Mouse (Mus musculus) myocyte (in vitro differentiated cells): ENCODE data around the gene Mob2. TPM values are rescaled to one million over a fixed set of nuclear protein-coding genes. Genes with fewer than 3 reads are reported as not detected.

ENCODE experiments used
- H3K27me3 ChIP-seq: one replicate; pipeline ENCODE4 v1.6.1; 2011; ENCODE audit not compliant: control insufficient read depth, insufficient read depth, insufficient read length
- H3K36me3 ChIP-seq: one replicate; pipeline ENCODE4 v1.6.1; 2011; ENCODE audit not compliant: control insufficient read depth, insufficient read depth
- H3K4me2 ChIP-seq: one replicate; pipeline ENCODE4 v1.6.1; 2011; ENCODE audit warnings: low read depth, control low read depth
- H3K4me3 ChIP-seq: one replicate; pipeline ENCODE4 v1.5.1; 2011; ENCODE audit warnings: mild to moderate bottlenecking, control low read depth, moderate library complexity
- H3K79me2 ChIP-seq: one replicate; pipeline ENCODE4 v1.6.1; 2011; ENCODE audit not compliant: control insufficient read depth, insufficient read depth
- H3ac ChIP-seq: one replicate; pipeline ENCODE4 v1.6.1; 2011; ENCODE audit not compliant: control insufficient read depth, insufficient read length
- CEBPB ChIP-seq: IDR thresholded peaks from 2 replicates; pipeline ENCODE4 v1.6.1; 2011; ENCODE audit warnings: mild to moderate bottlenecking, moderate library complexity; ENCODE audit not compliant: poor library complexity, insufficient read depth, severe bottlenecking
- E2F4 ChIP-seq: IDR thresholded peaks from one replicate; pipeline ENCODE4 v1.6.1; 2011; ENCODE audit warnings: mild to moderate bottlenecking, control low read depth, moderate library complexity; ENCODE audit not compliant: insufficient read depth
- MAX ChIP-seq: IDR thresholded peaks from one replicate; pipeline ENCODE4 v1.6.1; 2011; ENCODE audit warnings: low read depth, mild to moderate bottlenecking, control low read depth
- MYOD1 ChIP-seq, 3 experiments: IDR thresholded peaks; one replicate each; pipeline ENCODE4 v1.6.1; 2011; ENCODE audit warnings: control low read depth in 2 of 3, low read depth in 2 of 3, mild to moderate bottlenecking in 2 of 3, moderate library complexity in 1 of 3; ENCODE audit not compliant: insufficient read length in 2 of 3, control insufficient read depth in 1 of 3
- MYOG ChIP-seq, 3 experiments: IDR thresholded peaks; one replicate each; pipeline ENCODE4 v1.6.1; 2011; ENCODE audit warnings: control low read depth in 2 of 3, low read depth in 2 of 3, mild to moderate bottlenecking in 2 of 3; ENCODE audit not compliant: insufficient read length in 2 of 3, control insufficient read depth in 1 of 3, insufficient read depth in 1 of 3
- POLR2A ChIP-seq: IDR thresholded peaks from one replicate; pipeline ENCODE4 v1.6.1; 2011; ENCODE audit warnings: low read depth, mild to moderate bottlenecking, control low read depth, moderate library complexity; ENCODE audit not compliant: insufficient read length
- POLR2AphosphoS2 ChIP-seq: IDR thresholded peaks from one replicate; pipeline ENCODE4 v1.6.1; 2011; ENCODE audit warnings: low read depth, control low read depth; ENCODE audit not compliant: insufficient read length
- REST ChIP-seq: IDR thresholded peaks from one replicate; pipeline ENCODE4 v1.6.1; 2011; ENCODE audit warnings: mild to moderate bottlenecking, control low read depth, moderate library complexity; ENCODE audit not compliant: insufficient read depth, insufficient read length
- SRF ChIP-seq: IDR thresholded peaks from one replicate; pipeline ENCODE4 v1.6.1; 2011; ENCODE audit warnings: low read depth; ENCODE audit not compliant: control insufficient read depth, insufficient read length
- TCF12 ChIP-seq: IDR thresholded peaks from one replicate; pipeline ENCODE4 v1.6.1; 2011; ENCODE audit warnings: mild to moderate bottlenecking, control low read depth; ENCODE audit not compliant: poor library complexity, insufficient read depth, severe bottlenecking
- TCF3 ChIP-seq: IDR thresholded peaks from one replicate; pipeline ENCODE4 v1.6.1; 2011; ENCODE audit warnings: low read depth, control low read depth; ENCODE audit not compliant: insufficient read length
- USF1 ChIP-seq: IDR thresholded peaks from one replicate; pipeline ENCODE4 v1.6.1; 2011; ENCODE audit warnings: low read depth, mild to moderate bottlenecking, control low read depth, moderate library complexity
- polyA plus RNA-seq: library from polyadenylated mRNA; unstranded; fragments of >200 nt; fragmentation: generic; extraction: Trizol; gene quantifications from one replicate; pipeline ENCODE4 v1.2.1, GENCODE M21; 2012; ENCODE audit warnings: missing spikeins

Mob2 gene
- polyA plus RNA-seq, 1 experiment = 39.2 TPM

DNA sequence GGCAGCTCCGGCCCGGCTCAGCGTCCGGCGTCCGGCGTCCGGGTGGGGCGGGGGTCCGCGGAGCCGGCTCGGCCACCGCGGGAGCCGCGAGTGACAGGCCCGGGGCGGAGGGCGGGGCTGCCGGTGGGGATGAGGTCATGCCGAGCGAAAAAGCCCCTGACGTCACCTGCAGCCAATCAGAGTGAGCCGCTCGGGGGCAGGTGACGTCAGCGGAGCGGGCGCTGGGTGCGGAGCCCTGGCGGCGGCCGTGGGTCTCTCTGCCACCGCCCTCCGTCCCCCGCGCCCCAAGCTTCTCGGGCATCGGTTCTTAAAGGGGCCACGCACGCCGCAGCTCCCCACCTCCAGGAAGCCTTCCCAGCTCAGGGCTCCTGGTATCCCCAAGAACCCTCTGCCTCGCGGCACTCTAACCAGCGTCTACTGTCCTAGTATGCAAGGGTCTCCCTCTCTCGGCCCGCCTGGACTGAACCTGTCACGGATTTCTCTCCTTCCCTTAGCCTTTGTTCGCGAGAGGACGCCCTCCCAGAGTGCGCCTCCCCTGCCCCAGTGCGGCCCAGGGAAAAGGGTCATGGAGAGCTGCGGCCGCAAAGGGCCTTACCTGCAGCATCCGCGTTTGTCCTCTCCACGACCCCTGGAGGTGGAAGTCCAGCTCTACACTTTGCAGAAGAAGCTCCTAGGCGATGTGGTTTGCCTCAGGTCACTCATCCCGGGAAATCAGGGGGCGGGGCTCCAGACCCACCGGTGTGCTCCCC is 34.5 kb upstream of the Mob2 start, which contains the start of gene Dusp8:
TSS of gene Dusp8 (minus strand) at position 661 of the 749 bp plus-strand sequence.
- peaks cover 13% of the 10 kb centered on the region for H3K27me3 ChIP-seq
- H3K36me3 ChIP-seq = no peaks in the 10 kb centered on the region
- peak within 1 kb of the TSS; percentile 54 for H3K4me3 ChIP-seq
- peak within 1 kb of the TSS; percentile 97 for H3K4me2 ChIP-seq
- H3K79me2 ChIP-seq = peaks cover 28% of the 10 kb centered on the region
- no peak for TF ChIP-seq MAX
- TF ChIP-seq POLR2A = peak; percentile 51
- no peak for TF ChIP-seq POLR2AphosphoS2
- peak within 1 kb of the TSS; percentile 85 for H3ac ChIP-seq

DNA sequence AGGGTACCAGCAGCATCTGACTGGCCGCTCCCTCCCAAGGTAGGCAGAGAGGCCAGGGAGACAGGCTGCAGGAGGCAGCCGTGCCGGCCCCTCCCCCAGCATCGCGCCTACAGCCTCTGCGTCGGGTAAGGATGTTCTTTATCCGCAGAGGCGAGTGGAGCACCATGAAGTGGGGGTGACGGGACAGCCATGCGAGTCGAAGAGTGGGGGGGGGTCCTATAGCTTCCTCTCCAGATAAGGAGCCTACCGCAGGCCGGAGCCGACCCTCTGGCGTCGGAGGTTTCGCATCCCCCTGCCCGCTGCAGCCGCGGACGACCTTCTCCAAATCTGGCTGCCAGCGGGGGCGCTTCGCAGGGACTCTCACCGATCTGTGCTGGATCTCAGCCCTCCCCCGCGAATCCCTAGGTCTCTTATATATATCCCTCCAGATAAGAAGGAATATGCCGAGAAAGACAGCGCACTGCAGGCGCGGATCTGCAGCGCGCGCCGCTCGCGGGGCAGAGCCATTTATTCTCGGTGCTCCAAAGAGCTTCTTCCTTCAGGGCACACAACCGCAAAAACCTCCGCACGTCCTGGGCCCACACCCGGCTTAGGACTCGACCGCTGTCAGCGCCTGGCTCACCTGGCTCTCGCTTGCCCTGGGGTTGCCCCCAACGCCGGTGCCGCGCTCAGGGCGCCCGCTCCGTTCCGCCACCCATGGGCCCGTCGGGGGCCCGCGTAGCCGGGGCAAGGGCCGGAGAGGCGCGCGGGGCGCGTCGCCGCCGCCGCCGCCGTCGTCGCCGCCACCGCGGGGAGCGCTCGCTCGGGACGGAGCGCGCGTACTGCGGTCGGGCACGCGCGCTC is 33.7 kb upstream of the Mob2 start:
- H3ac ChIP-seq = peak overlapping the region; percentile 85
- peak overlapping the region; percentile 57 for H3K4me2 ChIP-seq
- TF ChIP-seq MYOD1 (IDR thresholded peaks at IDR 0.05; ENCODE audit: control insufficient read depth in 1 of 3, insufficient read length in 2 of 3, low read depth in 2 of 3) = peak in 1 of 3 experiments; percentile 19
- no peak for TF ChIP-seq TCF3
- no peak for TF ChIP-seq REST
- H3K36me3 ChIP-seq = no peaks in the 10 kb centered on the region
- peaks cover 28% of the 10 kb centered on the region for H3K79me2 ChIP-seq
- peak overlapping the region; percentile 54 for H3K4me3 ChIP-seq
- peaks cover 7% of the 10 kb centered on the region for H3K27me3 ChIP-seq

DNA sequence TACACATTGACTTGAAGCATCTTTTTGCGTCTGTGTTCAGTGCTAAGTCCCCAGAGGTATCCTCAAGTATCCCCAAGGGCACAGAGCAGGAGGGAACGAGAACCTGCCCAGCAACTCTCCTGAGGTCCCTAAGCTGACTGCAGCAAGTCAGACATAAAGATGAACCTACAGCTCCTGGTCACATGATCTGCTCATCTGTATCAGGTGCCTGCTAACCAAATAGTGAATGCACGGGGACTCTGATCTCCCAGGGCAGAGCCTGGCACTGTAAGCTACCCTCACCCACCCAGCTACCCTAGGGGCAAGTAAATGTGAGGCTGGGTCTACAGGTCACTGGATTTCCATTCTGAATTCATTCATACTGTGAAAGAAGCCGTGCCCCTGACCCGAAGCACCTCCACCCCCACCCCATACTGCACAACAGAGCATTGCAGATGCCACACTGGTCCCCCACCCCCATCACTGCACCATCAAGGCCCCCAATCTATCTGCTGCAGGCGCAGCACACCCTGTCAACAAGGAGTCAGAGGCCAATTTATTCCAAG is 32.9 kb upstream of the Mob2 start:
- peak overlapping the region; percentile 54 for H3K4me3 ChIP-seq
- TF ChIP-seq TCF12 (no peak), MYOD1 (IDR thresholded peaks at IDR 0.05; ENCODE audit: control insufficient read depth in 1 of 3, insufficient read length in 2 of 3, low read depth in 2 of 3) (no peak), USF1 (peak; percentile 14), SRF (no peak), MAX (no peak), CEBPB (no peak), REST (no peak), POLR2A (no peak), POLR2AphosphoS2 (no peak)
- H3K36me3 ChIP-seq = no peaks in the 10 kb centered on the region
- H3ac ChIP-seq = peak overlapping the region; percentile 85
- H3K27me3 ChIP-seq = peaks cover 7% of the 10 kb centered on the region
- H3K79me2 ChIP-seq = peaks cover 28% of the 10 kb centered on the region
- H3K4me2 ChIP-seq = peak overlapping the region; percentile 57

DNA sequence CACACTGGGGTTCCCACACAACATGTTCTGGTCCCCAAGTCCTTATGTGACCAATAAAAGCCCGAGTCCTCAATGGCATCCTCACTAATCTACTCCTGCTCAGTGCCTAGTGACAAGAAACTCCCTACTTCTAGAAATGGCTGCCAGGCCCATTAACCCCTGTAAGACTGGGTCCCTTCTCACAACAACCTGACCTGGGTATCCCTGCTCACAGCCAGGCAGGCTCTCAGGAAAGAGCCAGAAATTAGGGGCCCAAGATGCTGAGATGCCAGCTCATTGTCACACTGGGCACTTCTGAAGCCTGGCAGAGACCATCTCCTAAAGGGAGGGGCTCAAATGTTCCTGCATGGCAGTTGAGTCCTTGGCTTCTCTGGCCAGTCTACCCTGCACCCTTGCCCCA is 32.1 kb upstream of the Mob2 start:
- H3K36me3 ChIP-seq = peaks cover 3% of the 10 kb centered on the region
- H3K4me3 ChIP-seq = peak overlapping the region; percentile 54

DNA sequence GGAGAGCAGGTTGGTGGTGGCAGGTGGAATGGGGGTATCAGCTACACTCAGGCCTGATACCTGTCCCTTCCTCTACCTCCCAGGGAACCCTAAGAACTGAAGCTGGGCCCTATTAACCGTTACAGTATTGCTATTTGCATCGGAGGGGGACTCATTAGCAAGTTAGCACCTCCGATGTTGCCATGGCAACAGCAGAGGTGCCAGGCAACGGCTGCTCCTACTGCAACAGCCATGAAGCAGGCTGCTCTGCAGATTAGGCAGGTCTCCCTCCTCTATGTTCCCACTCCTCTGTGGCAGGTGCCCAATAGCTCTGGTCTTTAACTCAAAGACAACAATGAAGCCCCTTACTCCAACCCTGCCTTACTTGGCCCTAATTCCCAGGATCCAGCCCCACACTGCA is 31.0 kb upstream of the Mob2 start:
- TF ChIP-seq REST (no peak), USF1 (no peak), MYOG (IDR thresholded peaks at IDR 0.05; ENCODE audit: control insufficient read depth in 1 of 3, insufficient read depth in 1 of 3, insufficient read length in 2 of 3, low read depth in 2 of 3) (no peak), POLR2A (no peak), POLR2AphosphoS2 (no peak), TCF12 (no peak), MYOD1 (IDR thresholded peaks at IDR 0.05; ENCODE audit: control insufficient read depth in 1 of 3, insufficient read length in 2 of 3, low read depth in 2 of 3) (no peak), CEBPB (no peak), SRF (no peak), TCF3 (no peak), E2F4 (no peak), MAX (no peak)
- no peak overlapping the region for H3ac ChIP-seq
- H3K36me3 ChIP-seq = peaks cover 11% of the 10 kb centered on the region
- H3K4me3 ChIP-seq = no peak overlapping the region
- H3K27me3 ChIP-seq = peaks cover 3% of the 10 kb centered on the region
- H3K79me2 ChIP-seq = peaks cover 28% of the 10 kb centered on the region
- H3K4me2 ChIP-seq = no peak overlapping the region

More for the DNA sequence above, 32.1 kb upstream of the Mob2 start:
- Histone ChIP-seq H3ac (no peak overlapping the region), H3K79me2 (peaks cover 28% of the 10 kb centered on the region), H3K27me3 (peaks cover 7% of the 10 kb centered on the region), H3K4me2 (peak overlapping the region; percentile 57)
- TF ChIP-seq MYOG (IDR thresholded peaks at IDR 0.05; ENCODE audit: control insufficient read depth in 1 of 3, insufficient read depth in 1 of 3, insufficient read length in 2 of 3, low read depth in 2 of 3) (no peak), TCF12 (no peak), POLR2AphosphoS2 (no peak), POLR2A (no peak), MYOD1 (IDR thresholded peaks at IDR 0.05; ENCODE audit: control insufficient read depth in 1 of 3, insufficient read length in 2 of 3, low read depth in 2 of 3) (no peak), TCF3 (no peak), CEBPB (no peak), SRF (no peak), MAX (no peak), USF1 (no peak), REST (no peak), E2F4 (no peak)
